Mouse (Mus musculus) embryonic facial prominence, embryonic 13.5 days (tissue): ENCODE results near the gene Atp8a2. TPM values are rescaled to one million over a fixed set of nuclear protein-coding genes. Genes with fewer than 3 reads are reported as not detected.

ENCODE experiments used
- ATAC-seq: fragments of 200-750 bp; cut with Nextera tagmentation; 2 replicates; pipeline ENCODE4 v1.8.0; 2017; ENCODE audit warnings: low read depth; ENCODE audit not compliant: insufficient number of reproducible peaks, insufficient read depth, low FRiP score, low TSS enrichment
- H3K27ac ChIP-seq: fragments of 300-500 bp; sonication (generic); 2 replicates; pipeline ENCODE4 v1.5.1; 2015; ENCODE audit warnings: moderate library complexity, mild to moderate bottlenecking, inconsistent platforms
- H3K27me3 ChIP-seq: fragments of 300-500 bp; sonication (generic); 2 replicates; pipeline ENCODE4 v1.6.1; 2015; ENCODE audit warnings: mild to moderate bottlenecking, inconsistent platforms
- H3K36me3 ChIP-seq: fragments of 300-500 bp; sonication (generic); 2 replicates; pipeline ENCODE4 v1.6.1; 2015; ENCODE audit warnings: mild to moderate bottlenecking, inconsistent platforms
- H3K4me1 ChIP-seq: fragments of 300-500 bp; sonication (generic); 2 replicates; pipeline ENCODE4 v1.6.1; 2015; ENCODE audit warnings: inconsistent platforms
- H3K4me2 ChIP-seq: fragments of 300-500 bp; sonication (generic); 2 replicates; pipeline ENCODE4 v1.6.1; 2015; ENCODE audit warnings: moderate library complexity, mild to moderate bottlenecking, inconsistent platforms
- H3K4me3 ChIP-seq: fragments of 300-500 bp; sonication (generic); 2 replicates; pipeline ENCODE4 v1.5.1; 2015; ENCODE audit warnings: mild to moderate bottlenecking, inconsistent platforms
- H3K9ac ChIP-seq: fragments of 300-500 bp; sonication (generic); 2 replicates; pipeline ENCODE4 v1.6.1; 2015; ENCODE audit warnings: mild to moderate bottlenecking, inconsistent platforms
- H3K9me3 ChIP-seq: fragments of 300-500 bp; sonication (generic); 2 replicates; pipeline ENCODE4 v1.6.1; 2016; ENCODE audit warnings: inconsistent platforms
- WGBS: fragments of 180-500 bp; shearing (Covaris S2); methylation state at CpG from one replicate; pipeline ENCODE4 v1.1.7; 2015; ENCODE audit warnings: mixed read lengths; 5-methylcytosine and 5-hydroxymethylcytosine counted together
- polyA plus RNA-seq: library from polyadenylated mRNA; unstranded; fragments of >200 nt; fragmentation: Nextera tagmentation; extraction: Ambion mirVana; gene quantifications from 2 replicates; pipeline ENCODE4 v1.2.1, GENCODE M21; 2015

Atp8a2 gene
- polyA plus RNA-seq = 3.0 and 3.1 TPM in 2 replicates

- no peaks in the 10 kb centered on the region for H3K9me3 ChIP-seq
Observed at GRCm38 (mm10) chr14:60196884-60197283, at the start of gene Atp8a2. Atp8a2 (minus strand) TSS chr14:60197179.

GRCm38 (mm10) chr14:60238551-60238950, 41.6 kb upstream of the Atp8a2 start:
- Histone ChIP-seq H3K36me3 (peaks cover 57% of the 10 kb centered on the region), H3K9ac (no peak overlapping the region), H3K4me2 (no peak overlapping the region), H3K9me3 (no peaks in the 10 kb centered on the region), H3K4me3 (no peak overlapping the region), H3K27ac (no peak overlapping the region), H3K27me3 (no peaks in the 10 kb centered on the region), H3K4me1 (no peaks in the 10 kb centered on the region)
- ATAC-seq = no peak
- 77% methylated on average over 3 of the region's 3 CpGs for WGBS

More at GRCm38 (mm10) chr14:60196884-60197283, at the start of gene Atp8a2:
- Histone ChIP-seq H3K4me2 (no peak within 1 kb of the TSS), H3K27me3 (no peaks in the 10 kb centered on the region), H3K36me3 (no peaks in the 10 kb centered on the region), H3K27ac (no peak within 1 kb of the TSS), H3K9ac (no peak within 1 kb of the TSS), H3K4me1 (no peaks in the 10 kb centered on the region), H3K4me3 (no peak within 1 kb of the TSS)
- 80% methylated on average over 7 of the region's 7 CpGs for WGBS
- ATAC-seq = no peak

GRCm38 (mm10) chr14:60219886-60220285, 22.9 kb upstream of the Atp8a2 start:
- no peak overlapping the region for H3K4me2 ChIP-seq
- H3K9me3 ChIP-seq = no peaks in the 10 kb centered on the region
- WGBS = 91% methylated on average over 10 of the region's 10 CpGs
- no peak overlapping the region for H3K4me3 ChIP-seq
- H3K27me3 ChIP-seq = no peaks in the 10 kb centered on the region
- H3K9ac ChIP-seq = no peak overlapping the region
- no peaks in the 10 kb centered on the region for H3K4me1 ChIP-seq
- no peak for ATAC-seq
- peaks cover 33% of the 10 kb centered on the region for H3K36me3 ChIP-seq
- no peak overlapping the region for H3K27ac ChIP-seq

GRCm38 (mm10) chr14:60217616-60218015, 20.6 kb upstream of the Atp8a2 start:
- peaks cover 33% of the 10 kb centered on the region for H3K36me3 ChIP-seq
- ATAC-seq = no peak
- 100% methylated on average over 4 of the region's 4 CpGs for WGBS

GRCm38 (mm10) chr14:60216125-60216524, 19.1 kb upstream of the Atp8a2 start:
- 98% methylated on average over 1 of the region's 1 CpGs for WGBS
- Histone ChIP-seq H3K4me2 (no peak overlapping the region), H3K27me3 (no peaks in the 10 kb centered on the region), H3K36me3 (peaks cover 28% of the 10 kb centered on the region), H3K4me1 (no peaks in the 10 kb centered on the region), H3K9me3 (no peaks in the 10 kb centered on the region), H3K27ac (no peak overlapping the region), H3K9ac (no peak overlapping the region), H3K4me3 (no peak overlapping the region)
- no peak for ATAC-seq

More at GRCm38 (mm10) chr14:60217616-60218015, 20.6 kb upstream of the Atp8a2 start:
- H3K4me3 ChIP-seq = no peak overlapping the region
- no peaks in the 10 kb centered on the region for H3K9me3 ChIP-seq
- H3K9ac ChIP-seq = no peak overlapping the region
- H3K27me3 ChIP-seq = no peaks in the 10 kb centered on the region
- H3K27ac ChIP-seq = no peak overlapping the region
- H3K4me1 ChIP-seq = no peaks in the 10 kb centered on the region
- H3K4me2 ChIP-seq = no peak overlapping the region

- Histone ChIP-seq H3K4me2 (no peak overlapping the region), H3K9ac (no peak overlapping the region), H3K4me1 (no peaks in the 10 kb centered on the region), H3K27ac (no peak overlapping the region), H3K9me3 (no peaks in the 10 kb centered on the region), H3K36me3 (peaks cover 27% of the 10 kb centered on the region), H3K27me3 (no peaks in the 10 kb centered on the region), H3K4me3 (no peak overlapping the region)
- no peak for ATAC-seq
- WGBS = 96% methylated on average over 3 of the region's 3 CpGs
Observed at GRCm38 (mm10) chr14:60215000-60215399, 18.0 kb upstream of the Atp8a2 start.

- ATAC-seq = no peak
- H3K27ac ChIP-seq = no peak overlapping the region
Observed at GRCm38 (mm10) chr14:60214040-60214439, 17.1 kb upstream of the Atp8a2 start.

GRCm38 (mm10) chr14:60209166-60209565, 12.2 kb upstream of the Atp8a2 start:
- H3K27me3 ChIP-seq = no peaks in the 10 kb centered on the region
- no peaks in the 10 kb centered on the region for H3K36me3 ChIP-seq
- H3K27ac ChIP-seq = no peak overlapping the region
- no peaks in the 10 kb centered on the region for H3K4me1 ChIP-seq
- no peaks in the 10 kb centered on the region for H3K9me3 ChIP-seq
- no peak overlapping the region for H3K9ac ChIP-seq
- no peak for ATAC-seq
- no peak overlapping the region for H3K4me2 ChIP-seq
- 89% methylated on average over 7 of the region's 7 CpGs for WGBS
- H3K4me3 ChIP-seq = no peak overlapping the region

More at GRCm38 (mm10) chr14:60214040-60214439, 17.1 kb upstream of the Atp8a2 start:
- Histone ChIP-seq H3K9me3 (no peaks in the 10 kb centered on the region), H3K36me3 (peaks cover 19% of the 10 kb centered on the region), H3K4me2 (no peak overlapping the region), H3K4me1 (no peaks in the 10 kb centered on the region), H3K4me3 (no peak overlapping the region), H3K27me3 (no peaks in the 10 kb centered on the region), H3K9ac (no peak overlapping the region)
- 66% methylated on average over 1 of the region's 1 CpGs for WGBS

GRCm38 (mm10) chr14:60204993-60205392, 8.0 kb upstream of the Atp8a2 start:
- H3K27ac ChIP-seq = no peak overlapping the region
- 79% methylated on average over 6 of the region's 6 CpGs for WGBS

GRCm38 (mm10) chr14:60195999-60196398, 980 bp downstream of the Atp8a2 start:
- Histone ChIP-seq H3K36me3 (no peaks in the 10 kb centered on the region), H3K4me2 (no peak overlapping the region), H3K4me1 (no peaks in the 10 kb centered on the region), H3K27ac (no peak overlapping the region), H3K9me3 (no peaks in the 10 kb centered on the region; the same call in 1 of the 2 replicates), H3K27me3 (no peaks in the 10 kb centered on the region), H3K4me3 (no peak overlapping the region), H3K9ac (no peak overlapping the region)
- ATAC-seq = no peak
- WGBS = 88% methylated on average over 5 of the region's 5 CpGs

More at GRCm38 (mm10) chr14:60204993-60205392, 8.0 kb upstream of the Atp8a2 start:
- H3K4me1 ChIP-seq = no peaks in the 10 kb centered on the region
- ATAC-seq = no peak
- H3K36me3 ChIP-seq = no peaks in the 10 kb centered on the region
- no peaks in the 10 kb centered on the region for H3K27me3 ChIP-seq
- no peak overlapping the region for H3K4me3 ChIP-seq
- H3K4me2 ChIP-seq = no peak overlapping the region
- H3K9me3 ChIP-seq = no peaks in the 10 kb centered on the region
- H3K9ac ChIP-seq = no peak overlapping the region

- H3K4me3 ChIP-seq = no peak overlapping the region
- no peaks in the 10 kb centered on the region for H3K4me1 ChIP-seq
- H3K36me3 ChIP-seq = no peaks in the 10 kb centered on the region
- H3K27ac ChIP-seq = no peak overlapping the region
- H3K27me3 ChIP-seq = no peaks in the 10 kb centered on the region
- no peaks in the 10 kb centered on the region; the same call in 1 of the 2 replicates for H3K9me3 ChIP-seq
- H3K4me2 ChIP-seq = no peak overlapping the region
- WGBS = 91% methylated on average over 1 of the region's 1 CpGs
- no peak for ATAC-seq
- H3K9ac ChIP-seq = no peak overlapping the region
Observed at GRCm38 (mm10) chr14:60194606-60195005, 2.4 kb downstream of the Atp8a2 start.

GRCm38 (mm10) chr14:60189771-60190170, 7.2 kb downstream of the Atp8a2 start:
- WGBS = 62% methylated on average over 5 of the region's 5 CpGs
- Histone ChIP-seq H3K36me3 (no peaks in the 10 kb centered on the region), H3K9me3 (no peaks in the 10 kb centered on the region; the same call in 1 of the 2 replicates)

More at GRCm38 (mm10) chr14:60189771-60190170, 7.2 kb downstream of the Atp8a2 start:
- Histone ChIP-seq H3K4me3 (no peak overlapping the region), H3K27me3 (no peaks in the 10 kb centered on the region), H3K9ac (no peak overlapping the region), H3K27ac (no peak overlapping the region), H3K4me1 (no peaks in the 10 kb centered on the region), H3K4me2 (no peak overlapping the region)
- no peak for ATAC-seq
